In the genomic region with DNA sequence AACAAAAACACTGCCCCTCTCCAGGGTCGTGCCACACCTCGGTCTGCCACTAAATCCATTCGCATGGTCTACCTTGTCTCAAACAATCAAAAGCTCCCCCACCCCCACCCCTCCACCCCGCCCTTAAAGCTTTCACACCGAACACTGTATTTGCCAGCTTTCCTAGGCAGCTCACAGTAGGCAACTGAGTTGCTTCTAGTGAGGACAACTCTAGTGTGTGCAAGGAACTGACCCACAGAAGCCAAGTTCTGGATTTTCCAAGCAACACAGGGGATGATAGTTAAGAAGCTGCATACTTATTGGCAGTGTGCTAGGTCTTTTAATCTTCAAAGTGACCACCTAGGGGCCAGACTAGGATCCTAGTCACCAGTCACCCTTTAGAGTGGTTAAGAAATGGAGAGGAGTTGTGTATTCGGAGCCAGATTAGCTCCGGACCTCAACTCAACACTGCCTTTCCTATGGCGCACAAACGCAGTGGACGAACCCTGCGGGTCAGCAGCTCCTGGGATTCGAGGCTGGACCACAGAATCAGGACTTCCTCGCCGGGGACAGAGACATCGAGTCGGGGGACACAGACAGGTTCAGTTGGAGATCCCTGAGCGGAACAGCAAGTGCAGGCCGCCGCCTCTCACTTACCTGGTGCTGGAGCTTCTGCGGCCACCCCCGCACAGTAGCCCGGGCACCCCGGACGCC, we compare ENCODE assay signal across 8 mouse cellular contexts. TPM values are rescaled to one million over a fixed set of nuclear protein-coding genes. Genes with fewer than 3 reads are reported as not detected.
DNase-seq lines count a peak whose midpoint lies in the region; ATAC-seq and TF ChIP-seq lines count a peak whose summit lies in the region.

No protein-coding gene starts in this region.

- H3K27ac ChIP-seq in kidney, adult 2 months (ENCODE audit: insufficient read depth, low read depth, low read length): peak overlapping the region; percentile 30
- peak overlapping the region; percentile 50; the same call in 1 of the 2 replicates for H3K27ac ChIP-seq in forebrain, embryonic 14.5 days (ENCODE audit: low read depth, low read length)
- H3K27ac ChIP-seq in liver, embryonic 14.5 days: peak overlapping the region; percentile 29

- no peak for TF ChIP-seq POLR2A in kidney, adult 2 months (IDR thresholded peaks at IDR 0.05; ENCODE audit: low read depth, low read length)

- H3K9ac ChIP-seq in forebrain, embryonic 14.5 days (ENCODE audit: low read length): peak overlapping the region; percentile 68
- peak overlapping the region; percentile 71 for H3K9ac ChIP-seq in liver, embryonic 14.5 days (replicated peaks)

- DNase-seq in kidney, adult 2 months: peak; percentile 25
- DNase-seq in kidney, adult 9 months: no peak
- DNase-seq in MEL-GATA-1-ER (ENCODE audit: extremely low read depth, low read depth): peak; percentile 26
- peak; percentile 5 for DNase-seq in forebrain, embryonic 14.5 days (ENCODE audit: low spot score)
- peak in 1 of 3 experiments; percentile 13 for DNase-seq in liver, embryonic 14.5 days (ENCODE audit: low read depth in 3 of 3, low spot score in 3 of 3)
- DNase-seq in ovary, postnatal 10 days (ENCODE audit: low spot score): no peak
- no peak for DNase-seq in left cerebral cortex, adult 8-10 months (ENCODE audit: low spot score in 2 of 2)

- H3K9me3 ChIP-seq in forebrain, embryonic 14.5 days (replicated peaks; ENCODE audit: control insufficient read depth, low read length): 0 out of 2 replicates have a peak, but pooled peaks cover 5% of the 10 kb centered on the region
- peaks cover 6% of the 10 kb centered on the region for H3K9me3 ChIP-seq in liver, embryonic 14.5 days (ENCODE audit: control insufficient read depth, low read length)

- peak; percentile 15; the same call in 1 of the 2 replicates for ATAC-seq in forebrain, embryonic 14.5 days
- no peak; the same call in 1 of the 2 replicates for ATAC-seq in liver, embryonic 14.5 days (ENCODE audit: insufficient read depth)
- no peak for ATAC-seq in monocyte, adult 5-6 weeks (replicated peaks; ENCODE audit: insufficient number of reproducible peaks, low FRiP score, low TSS enrichment, poor library complexity, severe bottlenecking)

- no peaks in the 10 kb centered on the region for H3K36me3 ChIP-seq in kidney, adult 2 months (ENCODE audit: control insufficient read depth, insufficient read depth, low read length)
- no peaks in the 10 kb centered on the region for H3K36me3 ChIP-seq in forebrain, embryonic 14.5 days (ENCODE audit: control insufficient read depth, insufficient read depth, low read length)
- H3K36me3 ChIP-seq in liver, embryonic 14.5 days (replicated peaks; ENCODE audit: control insufficient read depth, insufficient read depth, low read depth): peaks cover 4% of the 10 kb centered on the region

- H3K27me3 ChIP-seq in kidney, adult 2 months (replicated peaks; ENCODE audit: control insufficient read depth, insufficient read depth, low read length): no peaks in the 10 kb centered on the region
- no peaks in the 10 kb centered on the region for H3K27me3 ChIP-seq in forebrain, embryonic 14.5 days (replicated peaks; ENCODE audit: control insufficient read depth, insufficient read depth, low read length)
- H3K27me3 ChIP-seq in liver, embryonic 14.5 days (ENCODE audit: control insufficient read depth, insufficient read depth, low read length): no peaks in the 10 kb centered on the region

- peak overlapping the region; percentile 82 for H3K4me3 ChIP-seq in kidney, adult 2 months (ENCODE audit: insufficient read depth, low read depth, low read length)
- peak overlapping the region; percentile 65 for H3K4me3 ChIP-seq in forebrain, embryonic 14.5 days (ENCODE audit: low read depth, low read length)
- H3K4me3 ChIP-seq in liver, embryonic 14.5 days (ENCODE audit: insufficient read depth in 1 of 2, low read depth in 2 of 2, low read length in 2 of 2): peak overlapping the region; percentile 75 to 77

- TF ChIP-seq CTCF in kidney, adult 2 months (conservative IDR thresholded peaks at IDR 0.05; ENCODE audit: insufficient read depth, insufficient read length, low read depth, low read length): no peak
- TF ChIP-seq CTCF in liver, embryonic 14.5 days (IDR thresholded peaks at IDR 0.05; ENCODE audit: low read depth): 0 out of 2 replicates have a peak, but pooled peaks have one; percentile 8

- 3% methylated on average over 24 of the region's 24 CpGs for WGBS in kidney, adult 2 months
- 3% methylated on average over 24 of the region's 24 CpGs for WGBS in forebrain, embryonic 14.5 days
- 1% methylated on average over 24 of the region's 24 CpGs for WGBS in liver, embryonic 14.5 days (ENCODE audit: insufficient replicate concordance)

- TF ChIP-seq EP300 in liver, embryonic 14.5 days (IDR thresholded peaks at IDR 0.05; ENCODE audit: low read depth): no peak

- peaks cover 6% of the 10 kb centered on the region; the same call in 1 of the 2 replicates for H3K4me1 ChIP-seq in kidney, adult 2 months (ENCODE audit: control insufficient read depth, insufficient read depth, low read length)
- H3K4me1 ChIP-seq in forebrain, embryonic 14.5 days (ENCODE audit: control insufficient read depth, insufficient read depth, low read length): no peaks in the 10 kb centered on the region
- peaks cover 10% of the 10 kb centered on the region in 2 experiments for H3K4me1 ChIP-seq in liver, embryonic 14.5 days (replicated peaks; ENCODE audit: control insufficient read depth in 2 of 2, insufficient read depth in 2 of 2, low read length in 1 of 2)

- H3K4me2 ChIP-seq in forebrain, embryonic 14.5 days (ENCODE audit: low read length): peak overlapping the region; percentile 86
- H3K4me2 ChIP-seq in liver, embryonic 14.5 days (ENCODE audit: low read depth): peak overlapping the region; percentile 95

RNA-seq across cellular contexts. Expression of a gene that starts 0.5 kb away (rescaled TPM):
- polyA plus RNA-seq in kidney, adult 2 months (2012; rRNA removed): 27.2 and 35.5 TPM in 2 replicates
- 9.0 and 12.7 TPM in 2 replicates for polyA plus RNA-seq in forebrain, embryonic 14.5 days (2014; fragmentation: Nextera tagmentation; extraction: Ambion mirVana)
- 5.4 and 7.5 TPM in 2 replicates for polyA plus RNA-seq in liver, embryonic 14.5 days (2012; rRNA removed)
- polyA plus RNA-seq in liver, embryonic 14.5 days (2014; fragmentation: Nextera tagmentation; extraction: Ambion mirVana): 9.3 and 11.6 TPM in 2 replicates
- total RNA-seq in monocyte, adult 5-6 weeks (2017): 0.38 to 1.8 TPM in 2 of 3 replicates, not detected in the other
- 10 to 100 TPM; 16.7 to 19.2 (median 18.5) TPM for total RNA-seq in left cerebral cortex, adult 8-10 months (2022)

RNA-seq across cellular contexts. Expression of a gene that starts 0.6 kb away (rescaled TPM):
- polyA plus RNA-seq in kidney, adult 2 months (2012; rRNA removed): 18.6 and 20.2 TPM in 2 replicates
- polyA plus RNA-seq in forebrain, embryonic 14.5 days (2014; fragmentation: Nextera tagmentation; extraction: Ambion mirVana): 27.7 and 28.4 TPM in 2 replicates
- 8.1 and 12.0 TPM in 2 replicates for polyA plus RNA-seq in liver, embryonic 14.5 days (2012; rRNA removed)
- 20.7 and 22.0 TPM in 2 replicates for polyA plus RNA-seq in liver, embryonic 14.5 days (2014; fragmentation: Nextera tagmentation; extraction: Ambion mirVana)
- 1.1 to 11.9 TPM (median 5.0 TPM) in 3 replicates for total RNA-seq in monocyte, adult 5-6 weeks (2017)
- 10 to 100 TPM; 27.7 to 33.8 (median 30.7) TPM for total RNA-seq in left cerebral cortex, adult 8-10 months (2022)

RNA-seq across cellular contexts. Expression of a gene that starts 42.5 kb away (rescaled TPM):
- 28.5 and 28.8 TPM in 2 replicates for polyA plus RNA-seq in kidney, adult 2 months (2012; rRNA removed)
- 10.4 and 10.6 TPM in 2 replicates for polyA plus RNA-seq in forebrain, embryonic 14.5 days (2014; fragmentation: Nextera tagmentation; extraction: Ambion mirVana)
- 6.9 and 7.6 TPM in 2 replicates for polyA plus RNA-seq in liver, embryonic 14.5 days (2012; rRNA removed)
- polyA plus RNA-seq in liver, embryonic 14.5 days (2014; fragmentation: Nextera tagmentation; extraction: Ambion mirVana): 3.6 and 3.7 TPM in 2 replicates
- total RNA-seq in monocyte, adult 5-6 weeks (2017): 43.3 to 91.0 TPM (median 60.5 TPM) in 3 replicates
- 10 to 100 TPM; 33.1 to 42.4 (median 36.6) TPM for total RNA-seq in left cerebral cortex, adult 8-10 months (2022)

Comparison
In these comparisons a context has a peak if more than half of its experiments do, and no peak if none do; other contexts are left out.
1. DNase-seq: peak in kidney, adult 2 months (single experiment), MEL-GATA-1-ER (single experiment) and forebrain, embryonic 14.5 days (single experiment); none in kidney, adult 9 months (single experiment), ovary, postnatal 10 days (single experiment) and left cerebral cortex, adult 8-10 months (0 of 2).
2. Peak in every context shown above with its lines, with median percentiles within 50 percentile points of each other: H3K27ac ChIP-seq and H3K4me3 ChIP-seq.